Mouse (Mus musculus) kidney, adult 2 months (tissue): ENCODE measurements around the gene Zfp664. TPM values are rescaled to one million over a fixed set of nuclear protein-coding genes. Genes with fewer than 3 reads are reported as not detected.

Experiments
- DNase-seq: peaks from one replicate; pipeline ENCODE4 v3.0.0; 2021
- H3K27ac ChIP-seq: fragments of 200-500 bp; 2 replicates; pipeline ENCODE4 v1.5.1; 2012; ENCODE audit warnings: low read depth, low read length, control low read depth, inconsistent platforms; ENCODE audit not compliant: insufficient read depth
- H3K27me3 ChIP-seq: fragments of 200-500 bp; replicated peaks from 2 replicates; pipeline ENCODE4 v1.6.1; 2012; ENCODE audit warnings: mild to moderate bottlenecking, moderate library complexity, low read length, inconsistent platforms; ENCODE audit not compliant: control insufficient read depth, insufficient read depth
- H3K36me3 ChIP-seq: fragments of 200-500 bp; 2 replicates; pipeline ENCODE4 v1.6.1; 2012; ENCODE audit warnings: mild to moderate bottlenecking, moderate library complexity, low read length, inconsistent platforms; ENCODE audit not compliant: control insufficient read depth, insufficient read depth
- H3K4me1 ChIP-seq: fragments of 200-500 bp; 2 replicates; pipeline ENCODE4 v1.6.1; 2011; ENCODE audit warnings: low read length; ENCODE audit not compliant: control insufficient read depth, insufficient read depth
- H3K4me3 ChIP-seq: fragments of 200-500 bp; 2 replicates; pipeline ENCODE4 v1.5.1; 2011; ENCODE audit warnings: mild to moderate bottlenecking, low read depth, low read length, control low read depth; ENCODE audit not compliant: insufficient read depth
- CTCF ChIP-seq: fragments of 200-500 bp; conservative IDR thresholded peaks from 2 replicates; pipeline ENCODE4 v1.5.1; 2011; ENCODE audit warnings: low read depth, mild to moderate bottlenecking, control low read depth, low read length, moderate library complexity, mixed read lengths; ENCODE audit not compliant: insufficient read depth, insufficient read length
- POLR2A ChIP-seq: fragments of 200-500 bp; IDR thresholded peaks from one replicate; pipeline ENCODE4 v1.6.1; 2011; ENCODE audit warnings: low read depth, low read length, control low read depth
- WGBS: fragments of 180-500 bp; shearing (Covaris S2); methylation state at CpG from one replicate; pipeline ENCODE4 v1.1.7; 2018; 5-methylcytosine and 5-hydroxymethylcytosine counted together
- polyA plus RNA-seq: library from polyadenylated mRNA; depleted of rRNA; stranded (reverse); fragments of >200 nt; gene quantifications from 2 replicates; pipeline ENCODE4 v1.2.3, GENCODE M21; 2012; rRNA removed

Zfp664 gene
- polyA plus RNA-seq, 1 experiment, result 20.4 TPM

- H3K27me3 ChIP-seq, result no peaks in the 10 kb centered on the region
- no peak overlapping the region for H3K4me3 ChIP-seq
- 52% methylated on average over 13 of the region's 13 CpGs for WGBS
- H3K4me1 ChIP-seq, result no peaks in the 10 kb centered on the region
- peak; percentile 52 for DNase-seq
- TF ChIP-seq CTCF, result no peak
- TF ChIP-seq POLR2A, result no peak
- H3K36me3 ChIP-seq, result no peaks in the 10 kb centered on the region
- no peak overlapping the region for H3K27ac ChIP-seq
Measured at GRCm38 (mm10) chr5:124950623-124951278, 88.3 kb downstream of the Zfp664 start.

GRCm38 (mm10) chr5:124951333-124951732 is 88.8 kb downstream of the Zfp664 start:
- no peak for TF ChIP-seq CTCF
- TF ChIP-seq POLR2A, result no peak
- no peak overlapping the region for H3K27ac ChIP-seq
- no peaks in the 10 kb centered on the region for H3K27me3 ChIP-seq
- 60% methylated on average over 17 of the region's 17 CpGs for WGBS
- H3K4me1 ChIP-seq, result no peaks in the 10 kb centered on the region
- H3K36me3 ChIP-seq, result no peaks in the 10 kb centered on the region
- DNase-seq, result no peak
- H3K4me3 ChIP-seq, result no peak overlapping the region

Other genes starting within 250 kb of the Zfp664 start
- 37.1 and 47.2 TPM in 2 replicates for gene Atp6v0a2, start 234.1 kb upstream of the Zfp664 start, polyA plus RNA-seq
- 0.15 and 0.25 TPM in 2 replicates for gene Dnah10, start 137.6 kb upstream of the Zfp664 start, polyA plus RNA-seq
- gene Ccdc92, start 267 bp upstream of the Zfp664 start, polyA plus RNA-seq, result 6.9 and 8.9 TPM in 2 replicates
- gene Rflna, start 140.5 kb downstream of the Zfp664 start, polyA plus RNA-seq, result 7.9 and 11.3 TPM in 2 replicates